Mouse (Mus musculus) spleen, embryonic (tissue): ENCODE results near the gene Higd1a.

Source experiments
- CTCF ChIA-PET: fragments of 350-600 bp; sonication (Branson Sonifier 250); formaldehyde crosslinking; loops from one replicate; lab custom pipeline; 2022; lab: Charles Lee

Higd1a gene

GRCm38 (mm10) chr9:121839622-121839965 lies 18.6 kb downstream of the Higd1a start:
- CTCF ChIA-PET = no interaction called here

- CTCF ChIA-PET = no interaction called here
These were observed 19.1 kb downstream of the Higd1a start, which contains the start of gene Ccdc13 for GRCm38 (mm10) chr9:121838829-121839621. Ccdc13 (minus strand) TSS chr9:121839461.

GRCm38 (mm10) chr9:121838008-121838407 lies 20.2 kb downstream of the Higd1a start:
- CTCF ChIA-PET = no interaction called here

GRCm38 (mm10) chr9:121833825-121834224 lies 24.3 kb downstream of the Higd1a start:
- CTCF ChIA-PET = no interaction called here

- CTCF ChIA-PET = no interaction called here
These were observed 27.2 kb downstream of the Higd1a start for GRCm38 (mm10) chr9:121830956-121831293.

GRCm38 (mm10) chr9:121830243-121830955 lies 27.8 kb downstream of the Higd1a start:
- CTCF ChIA-PET = no interaction called here

- CTCF ChIA-PET = no interaction called here
These were observed 28.7 kb downstream of the Higd1a start for GRCm38 (mm10) chr9:121829270-121829992.

- CTCF ChIA-PET = interaction anchor here (0.7 kb wide), 1 partner anchor 172 kb away, joined by 3 read pairs; no protein-coding TSS in a partner anchor
These were observed 29.8 kb downstream of the Higd1a start for GRCm38 (mm10) chr9:121828314-121828713.

GRCm38 (mm10) chr9:121826356-121826755 lies 31.8 kb downstream of the Higd1a start:
- CTCF ChIA-PET = no interaction called here

- CTCF ChIA-PET = no interaction called here
These were observed 34.2 kb downstream of the Higd1a start for GRCm38 (mm10) chr9:121823991-121824390.

- CTCF ChIA-PET = no interaction called here
These were observed 35.1 kb downstream of the Higd1a start for GRCm38 (mm10) chr9:121823051-121823450.

- CTCF ChIA-PET = no interaction called here
These were observed 35.6 kb downstream of the Higd1a start for GRCm38 (mm10) chr9:121822585-121822991.

GRCm38 (mm10) chr9:121820765-121821164 lies 37.4 kb downstream of the Higd1a start:
- CTCF ChIA-PET = no interaction called here

- CTCF ChIA-PET = no interaction called here
These were observed 38.2 kb downstream of the Higd1a start for GRCm38 (mm10) chr9:121819771-121820471.

GRCm38 (mm10) chr9:121819073-121819770 lies 38.9 kb downstream of the Higd1a start:
- CTCF ChIA-PET = no interaction called here

GRCm38 (mm10) chr9:121815183-121815582 lies 43.0 kb downstream of the Higd1a start:
- CTCF ChIA-PET = no interaction called here

GRCm38 (mm10) chr9:121810081-121810821 lies 47.9 kb downstream of the Higd1a start:
- CTCF ChIA-PET = no interaction called here

- CTCF ChIA-PET = no interaction called here
These were observed 49.7 kb downstream of the Higd1a start for GRCm38 (mm10) chr9:121808511-121808910.

GRCm38 (mm10) chr9:121807947-121808346 lies 50.2 kb downstream of the Higd1a start:
- CTCF ChIA-PET = no interaction called here

GRCm38 (mm10) chr9:121807546-121807945 lies 50.6 kb downstream of the Higd1a start:
- CTCF ChIA-PET = no interaction called here
